Mouse (Mus musculus) midbrain, embryonic 10.5 days (tissue): ENCODE data around the gene Wbp11. TPM values are rescaled to one million over a fixed set of nuclear protein-coding genes. Genes with fewer than 3 reads are reported as not detected.
"Not testable (repeated sequence)": the region's sequence is repeated elsewhere in the genome, so short reads cannot be mapped to it uniquely, and the experiment has no call there.

Source experiments
- DNase-seq: peaks from one replicate; pipeline ENCODE4 v3.0.0-alpha.2; 2017; ENCODE audit warnings: low spot score
- H3K27ac ChIP-seq: fragments of 300-500 bp; sonication (generic); replicated peaks from 2 replicates; pipeline ENCODE4 v1.5.1; 2016; ENCODE audit warnings: mild to moderate bottlenecking
- H3K27me3 ChIP-seq: fragments of 300-500 bp; sonication (generic); 2 replicates; pipeline ENCODE4 v1.6.1; 2016; ENCODE audit warnings: low read depth, mild to moderate bottlenecking; ENCODE audit not compliant: poor library complexity, severe bottlenecking
- H3K36me3 ChIP-seq: fragments of 300-500 bp; sonication (generic); 2 replicates; pipeline ENCODE4 v1.6.1; 2016; ENCODE audit warnings: mild to moderate bottlenecking, moderate library complexity
- H3K4me1 ChIP-seq: fragments of 300-500 bp; sonication (generic); 2 replicates; pipeline ENCODE4 v1.6.1; 2016
- H3K4me3 ChIP-seq: fragments of 300-500 bp; sonication (generic); 2 replicates; pipeline ENCODE4 v1.5.1; 2016; ENCODE audit warnings: mild to moderate bottlenecking, moderate library complexity
- H3K9me3 ChIP-seq: fragments of 300-500 bp; sonication (generic); replicated peaks from 2 replicates; pipeline ENCODE4 v1.6.1; 2016; ENCODE audit warnings: mild to moderate bottlenecking
- WGBS: fragments of 180-500 bp; shearing (Covaris S2); methylation state at CpG from one replicate; pipeline ENCODE4 v1.1.7; 2016; 5-methylcytosine and 5-hydroxymethylcytosine counted together
- polyA plus RNA-seq: library from polyadenylated mRNA; unstranded; fragments of >200 nt; fragmentation: Nextera tagmentation; extraction: Ambion mirVana; gene quantifications from 2 replicates; pipeline ENCODE4 v1.2.1, GENCODE M21; 2016

The Wbp11 gene
- polyA plus RNA-seq, 1 experiment from 2014 or later = 156 TPM

GRCm38 (mm10) chr6:136808014-136808417, 20.0 kb downstream of the Wbp11 start, which contains the start of gene H2afj:
H2afj (plus strand) TSS chr6:136808244.
- Histone ChIP-seq H3K9me3 (no peaks in the 10 kb centered on the region), H3K27me3 (no peaks in the 10 kb centered on the region), H3K36me3 (peaks cover 27% of the 10 kb centered on the region), H3K4me1 (peaks cover 39% of the 10 kb centered on the region), H3K4me3 (peak within 1 kb of the TSS; percentile 87), H3K27ac (peak within 1 kb of the TSS; percentile 85)
- under 1% methylated on average over 34 of the region's 34 CpGs for WGBS
- peak; percentile 95 for DNase-seq

DNA sequence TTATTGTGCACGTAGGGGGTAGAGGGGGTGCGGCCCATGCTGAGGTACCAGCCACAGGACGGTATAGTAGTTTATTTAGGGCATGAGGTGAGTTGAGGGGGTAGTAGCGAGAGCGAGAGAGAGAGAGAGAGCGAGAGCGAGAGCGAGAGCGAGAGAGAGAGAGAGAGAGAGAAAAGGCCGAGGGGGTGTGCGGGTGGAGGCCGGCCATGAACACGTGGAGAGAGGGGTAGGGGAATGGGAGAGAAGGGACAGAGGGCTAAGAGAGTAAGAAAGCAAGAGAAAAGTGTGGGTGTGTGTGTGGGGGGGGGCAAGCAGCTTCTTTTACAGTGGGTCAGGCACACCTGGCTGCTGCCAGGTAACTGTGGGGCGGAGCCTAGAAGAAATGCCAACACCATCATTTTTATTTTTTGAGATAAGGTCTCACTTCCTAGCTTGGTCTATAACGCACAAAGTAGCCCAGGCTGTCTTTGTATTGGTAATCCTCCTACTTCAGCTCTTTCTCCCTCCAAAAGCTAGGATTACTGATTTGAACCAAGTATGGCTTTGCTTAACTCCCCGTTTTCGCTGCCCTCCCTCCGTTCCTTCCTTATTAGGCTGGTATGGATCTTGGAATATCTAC, 20.5 kb downstream of the Wbp11 start:
- Histone ChIP-seq H3K27ac (peak overlapping the region; percentile 83), H3K27me3 (no peaks in the 10 kb centered on the region), H3K9me3 (no peaks in the 10 kb centered on the region), H3K4me3 (peak overlapping the region; percentile 87), H3K36me3 (peaks cover 22% of the 10 kb centered on the region), H3K4me1 (peaks cover 42% of the 10 kb centered on the region)
- peak; percentile 38 for DNase-seq
- WGBS = 23% methylated on average over 18 of the region's 18 CpGs

- no peak for DNase-seq
- Histone ChIP-seq H3K27me3 (no peaks in the 10 kb centered on the region), H3K4me3 (no peak overlapping the region), H3K27ac (0 out of 2 replicates have a peak overlapping the region, but pooled peaks have one; percentile 38), H3K9me3 (no peaks in the 10 kb centered on the region), H3K4me1 (peaks cover 42% of the 10 kb centered on the region), H3K36me3 (peaks cover 15% of the 10 kb centered on the region)
- WGBS = 64% methylated on average over 5 of the region's 5 CpGs
Measured at GRCm38 (mm10) chr6:136806819-136807218, 21.2 kb downstream of the Wbp11 start.

GRCm38 (mm10) chr6:136805409-136805775, 22.6 kb downstream of the Wbp11 start:
- Histone ChIP-seq H3K4me3 (no peak overlapping the region), H3K9me3 (no peaks in the 10 kb centered on the region), H3K27ac (no peak overlapping the region), H3K36me3 (peaks cover 6% of the 10 kb centered on the region), H3K4me1 (peaks cover 42% of the 10 kb centered on the region), H3K27me3 (no peaks in the 10 kb centered on the region)
- WGBS = 95% methylated on average over 1 of the region's 1 CpGs
- DNase-seq = no peak

GRCm38 (mm10) chr6:136804705-136805408, 23.2 kb downstream of the Wbp11 start:
- H3K4me3 ChIP-seq = peak overlapping the region; percentile 79
- no peaks in the 10 kb centered on the region for H3K27me3 ChIP-seq
- H3K27ac ChIP-seq = peak overlapping the region; percentile 100
- no peaks in the 10 kb centered on the region for H3K9me3 ChIP-seq
- peaks cover 2% of the 10 kb centered on the region; the same call in 1 of the 2 replicates for H3K36me3 ChIP-seq
- DNase-seq = no peak
- 44% methylated on average over 9 of the region's 9 CpGs for WGBS
- H3K4me1 ChIP-seq = peaks cover 41% of the 10 kb centered on the region

DNA sequence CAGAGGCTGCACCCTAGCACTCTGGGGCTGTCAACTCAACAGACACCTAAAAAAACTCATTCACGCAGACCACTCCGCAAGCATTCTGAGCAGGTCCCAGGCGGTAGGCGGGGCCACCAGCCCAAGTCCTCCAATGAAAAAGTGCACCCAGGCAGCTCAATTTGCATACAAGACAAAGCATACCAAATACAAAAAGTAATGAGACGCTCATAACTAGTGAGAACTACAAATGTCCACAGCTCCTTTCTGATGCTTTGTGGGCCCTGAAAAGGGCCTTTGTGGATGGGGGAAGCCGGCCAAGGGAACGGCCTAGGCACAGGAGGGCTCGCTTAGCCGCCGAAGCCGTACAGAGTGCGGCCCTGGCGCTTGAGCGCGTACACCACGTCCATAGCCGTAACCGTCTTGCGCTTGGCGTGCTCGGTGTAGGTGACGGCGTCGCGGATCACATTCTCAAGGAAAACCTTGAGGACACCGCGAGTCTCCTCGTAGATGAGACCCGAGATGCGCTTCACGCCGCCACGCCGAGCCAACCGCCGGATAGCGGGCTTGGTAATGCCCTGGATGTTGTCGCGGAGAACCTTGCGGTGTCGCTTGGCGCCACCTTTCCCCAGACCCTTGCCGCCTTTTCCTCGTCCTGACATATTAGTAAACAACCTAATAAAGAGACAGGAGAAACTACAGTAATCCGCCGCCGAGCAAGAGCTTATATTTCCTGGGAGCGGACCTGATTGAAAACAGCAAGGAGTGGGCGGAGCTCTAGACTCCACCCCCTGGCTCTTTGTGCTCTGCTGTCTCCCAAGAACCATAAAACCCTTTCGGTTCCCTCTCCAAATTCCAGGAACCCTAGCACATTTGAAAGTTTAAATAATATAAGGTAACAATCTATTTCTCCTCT, 24.0 kb downstream of the Wbp11 start, which contains the start of gene Hist4h4:
TSS of gene Hist4h4 (minus strand) at position 677 of the 895 bp plus-strand sequence.
- H3K9me3 ChIP-seq = no peaks in the 10 kb centered on the region
- H3K4me1 ChIP-seq = peaks cover 33% of the 10 kb centered on the region
- peak within 1 kb of the TSS; percentile 79 for H3K4me3 ChIP-seq
- H3K36me3 ChIP-seq = no peaks in the 10 kb centered on the region
- DNase-seq = peak; percentile 89
- peak within 1 kb of the TSS; percentile 100 for H3K27ac ChIP-seq
- WGBS = under 1% methylated on average over 50 of the region's 50 CpGs
- no peaks in the 10 kb centered on the region for H3K27me3 ChIP-seq

DNA sequence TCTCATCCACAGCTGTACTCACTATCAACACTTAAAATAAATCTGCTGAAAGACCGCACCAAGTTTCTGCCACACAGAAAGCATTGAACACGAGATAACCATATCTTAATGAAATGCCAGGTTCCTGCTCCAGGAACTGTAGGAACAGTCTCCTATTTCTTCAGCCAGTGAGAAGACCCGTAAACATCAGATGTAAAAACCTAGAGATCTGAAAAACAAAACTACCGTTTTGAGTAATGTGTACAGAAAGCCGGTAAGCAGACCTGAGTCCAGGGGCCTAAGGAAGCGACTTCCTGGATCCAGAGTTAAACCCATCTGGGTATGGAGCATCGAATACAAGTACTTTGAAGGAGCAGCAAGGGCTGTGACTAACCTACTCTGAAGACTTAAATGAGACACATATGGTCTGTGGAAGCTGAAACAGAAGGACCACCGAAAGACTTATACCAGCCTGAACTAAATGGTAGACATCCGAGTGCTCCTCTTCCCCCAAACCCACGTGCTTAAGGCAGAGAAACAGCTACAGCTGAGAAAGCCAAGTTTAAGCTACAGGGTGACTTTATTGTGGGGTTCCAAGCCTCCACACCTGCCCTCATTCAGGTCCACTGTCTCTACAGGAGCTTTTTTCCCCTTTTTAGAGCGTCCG, 24.8 kb downstream of the Wbp11 start:
- no peaks in the 10 kb centered on the region for H3K27me3 ChIP-seq
- H3K4me1 ChIP-seq = peaks cover 28% of the 10 kb centered on the region
- H3K27ac ChIP-seq = peak overlapping the region; percentile 100
- 28% methylated on average over 12 of the region's 12 CpGs for WGBS
- no peaks in the 10 kb centered on the region for H3K9me3 ChIP-seq
- H3K4me3 ChIP-seq = peak overlapping the region; percentile 79
- no peaks in the 10 kb centered on the region for H3K36me3 ChIP-seq
- DNase-seq = no peak

GRCm38 (mm10) chr6:136801274-136801673, 26.8 kb downstream of the Wbp11 start:
- no peaks in the 10 kb centered on the region for H3K9me3 ChIP-seq
- H3K4me1 ChIP-seq = peaks cover 15% of the 10 kb centered on the region
- no peaks in the 10 kb centered on the region for H3K27me3 ChIP-seq
- H3K27ac ChIP-seq = no peak overlapping the region
- H3K36me3 ChIP-seq = no peaks in the 10 kb centered on the region
- DNase-seq = no peak
- 89% methylated on average over 6 of the region's 6 CpGs for WGBS
- H3K4me3 ChIP-seq = no peak overlapping the region

GRCm38 (mm10) chr6:136800710-136801109, 27.3 kb downstream of the Wbp11 start:
- Histone ChIP-seq H3K4me3 (no peak overlapping the region), H3K9me3 (no peaks in the 10 kb centered on the region), H3K27me3 (no peaks in the 10 kb centered on the region), H3K4me1 (peaks cover 15% of the 10 kb centered on the region), H3K36me3 (no peaks in the 10 kb centered on the region), H3K27ac (no peak overlapping the region)
- no peak for DNase-seq
- 93% methylated on average over 8 of the region's 8 CpGs for WGBS

GRCm38 (mm10) chr6:136797874-136798693, 29.9 kb downstream of the Wbp11 start:
- H3K4me1 ChIP-seq = peaks cover 16% of the 10 kb centered on the region
- not testable (repeated sequence) for H3K9me3 ChIP-seq, H3K27ac ChIP-seq, H3K36me3 ChIP-seq, H3K27me3 ChIP-seq, DNase-seq, H3K4me3 ChIP-seq
- 79% methylated on average over 3 of the region's 3 CpGs for WGBS

DNA sequence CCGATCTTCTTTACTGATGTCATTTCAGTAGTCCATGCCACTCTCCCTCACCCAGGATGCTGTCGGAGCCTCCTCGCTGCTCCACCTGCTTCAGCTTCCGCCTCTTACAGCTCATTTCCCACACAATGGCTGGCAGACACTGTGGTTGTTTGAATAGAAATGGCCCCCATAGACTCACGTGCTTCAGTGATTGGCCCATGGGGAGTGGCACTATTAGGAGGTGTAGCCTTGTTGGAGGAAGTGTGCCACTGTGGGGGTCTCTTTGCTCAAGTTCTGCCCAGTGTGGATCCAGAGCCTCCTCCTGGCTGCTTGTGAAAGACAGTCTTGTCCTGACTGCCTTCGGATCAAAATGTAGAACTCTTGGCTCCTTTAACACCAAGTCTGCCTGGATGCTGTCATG, 32.2 kb downstream of the Wbp11 start:
- Histone ChIP-seq H3K27me3 (peaks cover 12% of the 10 kb centered on the region), H3K4me3 (no peak overlapping the region), H3K4me1 (peaks cover 15% of the 10 kb centered on the region), H3K27ac (no peak overlapping the region), H3K9me3 (no peaks in the 10 kb centered on the region), H3K36me3 (no peaks in the 10 kb centered on the region)
- WGBS = 66% methylated on average over 6 of the region's 6 CpGs
- no peak for DNase-seq
